Mouse (Mus musculus) layer of hippocampus, adult 8-10 months (tissue): ENCODE data around the gene Txndc12. TPM values are rescaled to one million over a fixed set of nuclear protein-coding genes. Genes with fewer than 3 reads are reported as not detected.

Source experiments
- DNase-seq, 2 experiments: peaks; one replicate each; pipeline ENCODE4 v3.0.0; 2022; ENCODE audit warnings: low spot score in 2 of 2
- total RNA-seq, 4 experiments: library from RNA; stranded (reverse); gene quantifications; 2 replicates each; pipeline ENCODE4 v1.2.4; 2022

Gene Txndc12
- total RNA-seq, 4 experiments from 2014 or later = 34.0 to 37.6 (median 35.6) TPM

GRCm38 (mm10) chr4:108845824-108846569 is 11.6 kb downstream of the Txndc12 start:
- DNase-seq = no peak

GRCm38 (mm10) chr4:108847715-108848504 is 13.5 kb downstream of the Txndc12 start, which contains the start of gene Kti12:
Kti12 (plus strand) TSS chr4:108847785.
- DNase-seq = peak; percentile 80 to 85

- peak; percentile 15 to 22 for DNase-seq
Measured at GRCm38 (mm10) chr4:108848505-108848848, 14.1 kb downstream of the Txndc12 start, which contains the start of gene A730015C16Rik. A730015C16Rik (minus strand) TSS chr4:108848619.

GRCm38 (mm10) chr4:108866806-108867205 is 32.4 kb downstream of the Txndc12 start:
- DNase-seq = no peak

GRCm38 (mm10) chr4:108869730-108870374 is 35.5 kb downstream of the Txndc12 start:
- peak; percentile 79 to 92 for DNase-seq

- no peak for DNase-seq
Measured at GRCm38 (mm10) chr4:108873746-108874145, 39.3 kb downstream of the Txndc12 start.

- no peak for DNase-seq
Measured at GRCm38 (mm10) chr4:108877901-108878300, 43.5 kb downstream of the Txndc12 start.

GRCm38 (mm10) chr4:108878963-108879822 is 44.8 kb downstream of the Txndc12 start, which contains the start of gene Rab3b:
Rab3b (plus strand) TSS chr4:108879063.
- peak; percentile 12 to 40 for DNase-seq

- no peak for DNase-seq
Measured at GRCm38 (mm10) chr4:108883815-108884214, 49.4 kb downstream of the Txndc12 start.

GRCm38 (mm10) chr4:108887456-108887855 is 53.1 kb downstream of the Txndc12 start:
- DNase-seq = no peak

- peak; percentile 38 to 48 for DNase-seq
Measured at GRCm38 (mm10) chr4:108890876-108891275, 56.5 kb downstream of the Txndc12 start.

GRCm38 (mm10) chr4:108900421-108900820 is 66.0 kb downstream of the Txndc12 start:
- no peak for DNase-seq

GRCm38 (mm10) chr4:108902886-108903285 is 68.5 kb downstream of the Txndc12 start:
- no peak for DNase-seq

- no peak for DNase-seq
Measured at GRCm38 (mm10) chr4:108903346-108903745, 68.9 kb downstream of the Txndc12 start.

- DNase-seq = no peak
Measured at GRCm38 (mm10) chr4:108904076-108904475, 69.7 kb downstream of the Txndc12 start.

GRCm38 (mm10) chr4:108904790-108905189 is 70.4 kb downstream of the Txndc12 start:
- DNase-seq = no peak

- DNase-seq = peak in 1 of 2 experiments; percentile 50
Measured at GRCm38 (mm10) chr4:108905859-108906258, 71.5 kb downstream of the Txndc12 start.

GRCm38 (mm10) chr4:108907475-108907874 is 73.1 kb downstream of the Txndc12 start:
- no peak for DNase-seq

GRCm38 (mm10) chr4:108909872-108910425 is 75.5 kb downstream of the Txndc12 start:
- DNase-seq = no peak
